Mouse (Mus musculus): Measurements from ENCODE around the gene Gm4724.
"Not testable (repeated sequence)": the region's sequence is repeated elsewhere in the genome, so short reads cannot be mapped to it uniquely, and the experiment has no call there.

The Gm4724 gene

DNA sequence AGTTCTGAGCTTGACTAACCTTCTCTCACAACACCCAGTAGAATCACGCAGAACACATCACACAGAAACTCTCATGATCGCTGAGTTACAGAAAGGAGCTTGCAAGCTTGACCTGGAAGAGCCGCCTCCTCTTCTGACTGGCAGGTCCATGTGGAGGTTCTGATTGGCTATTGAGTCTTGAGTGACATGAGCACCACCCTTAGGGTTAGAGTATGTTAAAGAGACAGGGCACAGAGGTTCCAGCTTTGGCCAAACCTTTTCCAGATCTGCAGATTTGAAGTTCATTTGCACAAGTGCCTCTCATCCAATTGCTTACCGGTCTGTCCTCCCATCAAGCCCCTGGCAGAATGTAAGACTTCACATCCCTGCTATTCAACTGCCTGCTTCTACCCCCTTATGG is at the start of gene Gm4724:
TSS of gene Gm4724 (minus strand) at position 101 of the 400 bp plus-strand sequence.
- DNase-seq (ENCODE audit: low read depth, low spot score): not testable (repeated sequence)

DNA sequence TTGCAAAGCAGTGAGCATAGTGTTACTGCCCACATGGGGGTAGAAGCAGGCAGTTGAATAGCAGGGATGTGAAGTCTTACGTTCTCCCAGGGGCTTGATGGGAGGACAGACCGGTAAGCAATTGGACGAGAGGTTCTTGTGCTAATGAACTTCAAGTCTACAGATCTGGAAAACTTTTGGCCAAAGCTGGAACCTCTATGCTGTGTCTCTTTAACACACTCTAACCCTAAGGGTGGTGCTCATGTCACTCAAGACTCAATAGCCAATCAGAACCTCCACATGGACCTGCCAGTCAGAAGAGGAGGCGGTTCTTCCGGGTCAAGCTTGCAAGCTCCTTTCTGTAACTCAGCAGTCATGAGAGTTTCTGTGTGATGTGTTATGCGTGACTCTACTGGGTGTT is 34.1 kb upstream of the Gm4724 start, which contains the start of gene Zfp965:
TSS of gene Zfp965 (plus strand) at position 301 of the 400 bp plus-strand sequence.
- not testable (repeated sequence) for DNase-seq (ENCODE audit: low read depth, low spot score)
